Mouse (Mus musculus) CD4-positive, CD25-positive, alpha-beta regulatory T cell, adult 4 months (primary cell): ENCODE results near the gene Nlgn1. TPM values are rescaled to one million over a fixed set of nuclear protein-coding genes. Genes with fewer than 3 reads are reported as not detected.

Experiments used
- ATAC-seq: one replicate; pipeline ENCODE4 v1.8.0; 2017
- polyA plus RNA-seq, 2 experiments: library from polyadenylated mRNA; unstranded; fragments of 100-300 nt; shearing (Covaris generic); gene quantifications; one replicate each; pipeline ENCODE4 v1.2.1; 2017

The Nlgn1 gene
- polyA plus RNA-seq, 2 experiments from 2014 or later: 0.06 TPM; not detected in 1

- ATAC-seq: no peak
Observed at GRCm38 (mm10) chr3:26042966-26043365, 289.3 kb downstream of the Nlgn1 start.

- ATAC-seq: no peak
Observed at GRCm38 (mm10) chr3:26039696-26040095, 292.6 kb downstream of the Nlgn1 start.

GRCm38 (mm10) chr3:26026025-26026424 lies 306.2 kb downstream of the Nlgn1 start:
- no peak for ATAC-seq

GRCm38 (mm10) chr3:26023217-26023616 lies 309.0 kb downstream of the Nlgn1 start:
- ATAC-seq: no peak

- no peak for ATAC-seq
Observed at GRCm38 (mm10) chr3:26021632-26022184, 310.6 kb downstream of the Nlgn1 start.

GRCm38 (mm10) chr3:26011310-26012078 lies 320.8 kb downstream of the Nlgn1 start:
- ATAC-seq: no peak

- ATAC-seq: no peak
Observed at GRCm38 (mm10) chr3:26002863-26003608, 329.2 kb downstream of the Nlgn1 start.

- ATAC-seq: no peak
Observed at GRCm38 (mm10) chr3:26002367-26002766, 329.9 kb downstream of the Nlgn1 start.

- no peak for ATAC-seq
Observed at GRCm38 (mm10) chr3:25967546-25967945, 364.7 kb downstream of the Nlgn1 start.

- ATAC-seq: no peak
Observed at GRCm38 (mm10) chr3:25964237-25964636, 368.0 kb downstream of the Nlgn1 start.

- no peak for ATAC-seq
Observed at GRCm38 (mm10) chr3:25963568-25963967, 368.7 kb downstream of the Nlgn1 start.

- ATAC-seq: no peak
Observed at GRCm38 (mm10) chr3:25916535-25916934, 415.7 kb downstream of the Nlgn1 start.

GRCm38 (mm10) chr3:25914365-25915065 lies 417.7 kb downstream of the Nlgn1 start:
- no peak for ATAC-seq

GRCm38 (mm10) chr3:25903140-25903809 lies 429.0 kb downstream of the Nlgn1 start:
- no peak for ATAC-seq

GRCm38 (mm10) chr3:25897456-25897855 lies 434.8 kb downstream of the Nlgn1 start:
- ATAC-seq: no peak

GRCm38 (mm10) chr3:25884797-25885196 lies 447.5 kb downstream of the Nlgn1 start:
- ATAC-seq: no peak

- no peak for ATAC-seq
Observed at GRCm38 (mm10) chr3:25869161-25869560, 463.1 kb downstream of the Nlgn1 start.

GRCm38 (mm10) chr3:25858384-25858783 lies 473.9 kb downstream of the Nlgn1 start:
- no peak for ATAC-seq

- ATAC-seq: no peak
Observed at GRCm38 (mm10) chr3:25844686-25845462, 487.4 kb downstream of the Nlgn1 start.

- ATAC-seq: no peak
Observed at GRCm38 (mm10) chr3:25830237-25830636, 502.0 kb downstream of the Nlgn1 start.

- no peak for ATAC-seq
Observed at GRCm38 (mm10) chr3:25813368-25813767, 518.9 kb downstream of the Nlgn1 start.

GRCm38 (mm10) chr3:25807559-25807958 lies 524.7 kb downstream of the Nlgn1 start:
- no peak for ATAC-seq
